Mouse (Mus musculus) lung, adult 2 months (tissue): ENCODE measurements around the gene Foxp1.

ENCODE experiments used
- CTCF ChIP-seq: fragments of 200-500 bp; IDR thresholded peaks from 2 replicates; pipeline ENCODE4 v1.5.1; 2011; ENCODE audit warnings: mild to moderate bottlenecking, low read length, control low read depth; ENCODE audit not compliant: insufficient read depth
- POLR2A ChIP-seq: fragments of 200-500 bp; IDR thresholded peaks from 2 replicates; pipeline ENCODE4 v1.6.1; 2011; ENCODE audit warnings: low read depth, mild to moderate bottlenecking, control low read depth, low read length, borderline replicate concordance; ENCODE audit errors: extremely low read depth

DNA sequence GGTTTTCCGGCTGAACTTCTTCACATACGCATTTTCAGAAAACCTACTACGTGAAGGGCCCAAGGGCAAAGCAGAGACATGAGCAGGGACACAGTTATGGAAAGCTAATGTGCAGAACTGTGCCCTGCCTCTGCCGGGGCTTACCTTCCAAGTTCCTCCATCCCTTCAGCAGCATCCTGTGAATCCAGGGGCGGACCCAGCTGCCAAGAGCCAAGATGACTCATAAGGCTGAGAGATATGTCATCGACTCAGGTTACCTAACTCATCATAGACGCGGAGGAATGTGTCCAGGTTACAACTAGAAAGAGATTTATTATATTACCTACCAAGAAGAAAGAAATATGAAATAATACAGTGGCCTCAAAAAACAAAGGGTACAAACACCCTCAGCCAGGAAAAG lies 56.2 kb downstream of the Foxp1 start:
- no peak for TF ChIP-seq CTCF
- TF ChIP-seq POLR2A = no peak
